Mouse (Mus musculus) liver, adult 2 months (tissue): ENCODE results near the gene Maip1. TPM values are rescaled to one million over a fixed set of nuclear protein-coding genes. Genes with fewer than 3 reads are reported as not detected.

Experiments
- DNase-seq: peaks from one replicate; pipeline ENCODE4 v3.0.0-alpha.2; 2011; ENCODE audit warnings: low read depth, low spot score; ENCODE audit errors: extremely low read depth
- H3K27ac ChIP-seq: fragments of 200-500 bp; replicated peaks from 2 replicates; pipeline ENCODE4 v1.5.1; 2012; ENCODE audit warnings: low read depth, mild to moderate bottlenecking, control low read depth, inconsistent platforms, low read length; ENCODE audit not compliant: insufficient read depth
- H3K27me3 ChIP-seq: fragments of 200-500 bp; 2 replicates; pipeline ENCODE4 v1.6.1; 2012; ENCODE audit warnings: mild to moderate bottlenecking, moderate library complexity, low read length, inconsistent platforms; ENCODE audit not compliant: control insufficient read depth, insufficient read depth
- H3K36me3 ChIP-seq: fragments of 200-500 bp; 2 replicates; pipeline ENCODE4 v1.6.1; 2012; ENCODE audit warnings: low read length, inconsistent platforms; ENCODE audit not compliant: control insufficient read depth, insufficient read depth
- H3K4me1 ChIP-seq: fragments of 200-500 bp; 2 replicates; pipeline ENCODE4 v1.6.1; 2011; ENCODE audit warnings: low read length; ENCODE audit not compliant: control insufficient read depth, insufficient read depth
- H3K4me3 ChIP-seq: fragments of 200-500 bp; 2 replicates; pipeline ENCODE4 v1.5.1; 2011; ENCODE audit warnings: low read depth, mild to moderate bottlenecking, control low read depth, low read length, moderate library complexity; ENCODE audit not compliant: insufficient read depth
- H3K79me2 ChIP-seq: fragments of 200-500 bp; 2 replicates; pipeline ENCODE4 v1.6.1; 2012; ENCODE audit warnings: inconsistent platforms, mild to moderate bottlenecking, low read length, moderate library complexity; ENCODE audit not compliant: control insufficient read depth, insufficient read depth
- H3K9ac ChIP-seq: fragments of 200-500 bp; 2 replicates; pipeline ENCODE4 v1.6.1; 2012; ENCODE audit warnings: low read depth, mild to moderate bottlenecking, control low read depth, inconsistent platforms, low read length
- CTCF ChIP-seq: fragments of 200-500 bp; IDR thresholded peaks from 2 replicates; pipeline ENCODE4 v1.5.1; 2011; ENCODE audit warnings: low read depth, low read length, control low read depth
- POLR2A ChIP-seq: fragments of 200-500 bp; IDR thresholded peaks from 2 replicates; pipeline ENCODE4 v1.6.1; 2011; ENCODE audit warnings: low read length, control low read depth; ENCODE audit not compliant: insufficient read depth; ENCODE audit errors: extremely low read depth
- WGBS: fragments of 180-500 bp; shearing (Covaris S2); methylation state at CpG from one replicate; pipeline ENCODE4 v1.1.7; 2018; 5-methylcytosine and 5-hydroxymethylcytosine counted together
- polyA plus RNA-seq: library from polyadenylated mRNA; depleted of rRNA; stranded (reverse); fragments of >200 nt; gene quantifications from 2 replicates; pipeline ENCODE4 v1.2.3, GENCODE M21; 2012; rRNA removed
- total RNA-seq: library from RNA; depleted of rRNA; stranded (reverse); fragments of >200 nt; gene quantifications from 2 replicates; pipeline ENCODE4 v1.2.3, GENCODE M21; 2014; rRNA removed

The Maip1 gene
- total and polyA plus RNA-seq, 2 experiments: 3.8 to 7.2 TPM

- no peak overlapping the region for H3K9ac ChIP-seq
- 89% methylated on average over 10 of the region's 10 CpGs for WGBS
- H3K79me2 ChIP-seq: no peaks in the 10 kb centered on the region
- no peak overlapping the region for H3K4me3 ChIP-seq
- H3K27ac ChIP-seq: no peak overlapping the region
- TF ChIP-seq POLR2A (no peak), CTCF (no peak)
- H3K27me3 ChIP-seq: no peaks in the 10 kb centered on the region
- no peaks in the 10 kb centered on the region for H3K36me3 ChIP-seq
- H3K4me1 ChIP-seq: no peaks in the 10 kb centered on the region
- DNase-seq: no peak
Measured at GRCm38 (mm10) chr1:57445679-57446078, 39.6 kb downstream of the Maip1 start.

GRCm38 (mm10) chr1:57450241-57450640, 44.1 kb downstream of the Maip1 start:
- no peaks in the 10 kb centered on the region for H3K79me2 ChIP-seq
- no peak for DNase-seq

GRCm38 (mm10) chr1:57460305-57460940, 54.3 kb downstream of the Maip1 start:
- Histone ChIP-seq H3K9ac (no peak overlapping the region), H3K27ac (no peak overlapping the region), H3K36me3 (no peaks in the 10 kb centered on the region), H3K79me2 (no peaks in the 10 kb centered on the region), H3K27me3 (no peaks in the 10 kb centered on the region), H3K4me1 (no peaks in the 10 kb centered on the region), H3K4me3 (no peak overlapping the region)
- WGBS: 84% methylated on average over 6 of the region's 6 CpGs
- no peak for TF ChIP-seq CTCF
- no peak for TF ChIP-seq POLR2A
- no peak for DNase-seq

More at GRCm38 (mm10) chr1:57450241-57450640, 44.1 kb downstream of the Maip1 start:
- WGBS: 93% methylated on average over 1 of the region's 1 CpGs
- H3K36me3 ChIP-seq: no peaks in the 10 kb centered on the region
- TF ChIP-seq CTCF: no peak
- TF ChIP-seq POLR2A: no peak
- H3K9ac ChIP-seq: no peak overlapping the region
- no peaks in the 10 kb centered on the region for H3K27me3 ChIP-seq
- no peak overlapping the region for H3K27ac ChIP-seq
- H3K4me3 ChIP-seq: no peak overlapping the region
- no peaks in the 10 kb centered on the region for H3K4me1 ChIP-seq

Other genes with a start within 250 kb of the Maip1 start
- 27.2 and 31.7 TPM in 2 replicates for gene 1700066M21Rik, start 28.7 kb upstream of the Maip1 start, total RNA-seq
- 31.2 and 31.4 TPM in 2 replicates for gene 1700066M21Rik, start 28.7 kb upstream of the Maip1 start, polyA plus RNA-seq
- gene Tyw5, start 773 bp downstream of the Maip1 start, total RNA-seq: 22.5 and 23.0 TPM in 2 replicates
- 3.9 and 5.2 TPM in 2 replicates for gene Tyw5, start 773 bp downstream of the Maip1 start, polyA plus RNA-seq